Mouse (Mus musculus) stomach, postnatal 0 days (tissue): ENCODE data around the gene Gmpr.

ENCODE experiments used
- CTCF ChIP-seq: IDR thresholded peaks from 2 replicates; pipeline ENCODE4 v1.5.1; 2016; ENCODE audit warnings: antibody characterized with exemption, low read depth, mild to moderate bottlenecking, moderate library complexity
- EP300 ChIP-seq: optimal IDR thresholded peaks from 2 replicates; pipeline ENCODE3; 2016; ENCODE audit warnings: antibody characterized with exemption

- TF ChIP-seq CTCF (peak; percentile 83), EP300 (no peak)
These were observed 31.9 kb downstream of the Gmpr start for GRCm38 (mm10) chr13:45539205-45539568.
